Comparison of ENCODE assay signal across 24 mouse cellular contexts in genomic region chr7:134150305-134150704, GRCm38 (mm10).
DNase-seq lines count a peak whose midpoint lies in the region; ATAC-seq and TF ChIP-seq lines count a peak whose summit lies in the region.
"Had no signal": no experiment of that assay in that cellular context is flagged by ENCODE, and none has a peak within 500 bp of the region (broad histone marks: within the 10 kb centered on the region; RNA-seq: fewer than 3 reads in every experiment).

No protein-coding gene starts in this region.

- H3K36me3 ChIP-seq in kidney, postnatal 0 days (ENCODE audit: insufficient read depth, low read length), result no peaks in the 10 kb centered on the region
- no peaks in the 10 kb centered on the region for H3K36me3 ChIP-seq in kidney, embryonic 15.5 days
- H3K36me3 ChIP-seq in stomach, embryonic 16.5 days (ENCODE audit: control insufficient read depth, insufficient read depth, low read length), result no peaks in the 10 kb centered on the region
- no peaks in the 10 kb centered on the region for H3K36me3 ChIP-seq in stomach, postnatal 0 days (ENCODE audit: control insufficient read depth, insufficient read depth, low read length)
- H3K36me3 ChIP-seq: forebrain, embryonic 15.5 days; heart, embryonic 15.5 days; hindbrain, embryonic 12.5 days; intestine, embryonic 15.5 days; liver, embryonic 13.5 days had no signal

- peak; percentile 47 to 51 for DNase-seq in cerebellum, postnatal 10 days
- DNase-seq in cerebellum, adult 11 months, result no peak
- DNase-seq in heart, adult 11 months, result peak; percentile 86
- no peak for DNase-seq in heart, postnatal 14 days
- DNase-seq in kidney, postnatal 0 days (ENCODE audit: low spot score), result peak; percentile 70
- DNase-seq in stomach, postnatal 0 days (ENCODE audit: low spot score), result no peak
- DNase-seq: adrenal gland, adult 2 months; adrenal gland, postnatal 36 days; cerebellum, adult 9-10 months; gastrocnemius, postnatal 10 days; liver, embryonic 13.5 days; lung, adult 18-20 months; lung, postnatal 14 days; midbrain, embryonic 14.5 days had no signal

- H3K4me1 ChIP-seq in kidney, postnatal 0 days (replicated peaks; ENCODE audit: insufficient read depth, low read length), result no peaks in the 10 kb centered on the region
- H3K4me1 ChIP-seq in kidney, embryonic 15.5 days, result no peaks in the 10 kb centered on the region
- H3K4me1 ChIP-seq in stomach, embryonic 16.5 days (ENCODE audit: control insufficient read depth, insufficient read depth, low read length), result no peaks in the 10 kb centered on the region
- no peaks in the 10 kb centered on the region for H3K4me1 ChIP-seq in stomach, postnatal 0 days (replicated peaks; ENCODE audit: control insufficient read depth, insufficient read depth)
- H3K4me1 ChIP-seq: forebrain, embryonic 15.5 days; hindbrain, embryonic 12.5 days; intestine, embryonic 15.5 days; liver, embryonic 13.5 days had no signal

- no peak overlapping the region for H3K4me3 ChIP-seq in kidney, postnatal 0 days (replicated peaks; ENCODE audit: low read depth, low read length)
- H3K4me3 ChIP-seq in kidney, embryonic 15.5 days (replicated peaks), result no peak overlapping the region
- no peak overlapping the region for H3K4me3 ChIP-seq in stomach, embryonic 16.5 days (replicated peaks; ENCODE audit: low read length)
- H3K4me3 ChIP-seq in stomach, postnatal 0 days (ENCODE audit: low read depth, low read length), result no peak overlapping the region
- H3K4me3 ChIP-seq: forebrain, embryonic 15.5 days; heart, embryonic 15.5 days; hindbrain, embryonic 12.5 days; intestine, embryonic 15.5 days; left cerebral cortex, adult 2 months; liver, embryonic 13.5 days had no signal

- H3K27ac ChIP-seq in kidney, postnatal 0 days, result no peak overlapping the region
- H3K27ac ChIP-seq in kidney, embryonic 15.5 days, result no peak overlapping the region
- no peak overlapping the region for H3K27ac ChIP-seq in stomach, embryonic 16.5 days (ENCODE audit: low read length)
- no peak overlapping the region for H3K27ac ChIP-seq in stomach, postnatal 0 days (replicated peaks)
- H3K27ac ChIP-seq: forebrain, embryonic 15.5 days; heart, embryonic 15.5 days; hindbrain, embryonic 12.5 days; hindbrain, postnatal 0 days; intestine, embryonic 15.5 days; left cerebral cortex, adult 2 months; liver, embryonic 13.5 days had no signal

- intact Hi-C loops in heart, postnatal 14 days (cut with DNase I), result no loop called here

- no peak for TF ChIP-seq EP300 in stomach, postnatal 0 days (optimal IDR thresholded peaks at IDR 0.05)

- no peak overlapping the region for H3K4me2 ChIP-seq in kidney, postnatal 0 days (ENCODE audit: low read length)
- no peak overlapping the region for H3K4me2 ChIP-seq in kidney, embryonic 15.5 days
- no peak overlapping the region for H3K4me2 ChIP-seq in stomach, embryonic 16.5 days (ENCODE audit: low read depth, low read length)
- H3K4me2 ChIP-seq in stomach, postnatal 0 days (replicated peaks; ENCODE audit: low read depth), result no peak overlapping the region
- H3K4me2 ChIP-seq: forebrain, embryonic 15.5 days; heart, embryonic 15.5 days; hindbrain, embryonic 12.5 days; intestine, embryonic 15.5 days; liver, embryonic 13.5 days had no signal

- no peak overlapping the region for H3K9ac ChIP-seq in kidney, postnatal 0 days (ENCODE audit: low read depth, low read length)
- H3K9ac ChIP-seq in kidney, embryonic 15.5 days, result no peak overlapping the region
- no peak overlapping the region for H3K9ac ChIP-seq in stomach, embryonic 16.5 days (ENCODE audit: low read length)
- H3K9ac ChIP-seq in stomach, postnatal 0 days (ENCODE audit: low read length), result no peak overlapping the region
- H3K9ac ChIP-seq: forebrain, embryonic 15.5 days; heart, embryonic 15.5 days; hindbrain, embryonic 12.5 days; intestine, embryonic 15.5 days; liver, embryonic 13.5 days had no signal

- no peaks in the 10 kb centered on the region for H3K9me3 ChIP-seq in kidney, postnatal 0 days (replicated peaks; ENCODE audit: low read length)
- H3K9me3 ChIP-seq in kidney, embryonic 15.5 days (replicated peaks), result no peaks in the 10 kb centered on the region
- H3K9me3 ChIP-seq in stomach, embryonic 16.5 days (replicated peaks; ENCODE audit: control insufficient read depth, low read length), result no peaks in the 10 kb centered on the region
- H3K9me3 ChIP-seq in stomach, postnatal 0 days (ENCODE audit: control insufficient read depth, low read length), result no peaks in the 10 kb centered on the region
- H3K9me3 ChIP-seq: forebrain, embryonic 15.5 days; heart, embryonic 15.5 days; hindbrain, embryonic 12.5 days; intestine, embryonic 15.5 days; liver, embryonic 13.5 days had no signal

- WGBS in kidney, postnatal 0 days, result 73% methylated on average over 8 of the region's 8 CpGs
- 67% methylated on average over 8 of the region's 8 CpGs for WGBS in kidney, embryonic 15.5 days
- 62% methylated on average over 8 of the region's 8 CpGs for WGBS in stomach, embryonic 16.5 days
- 67% methylated on average over 8 of the region's 8 CpGs for WGBS in stomach, postnatal 0 days

- no peaks in the 10 kb centered on the region for H3K27me3 ChIP-seq in kidney, postnatal 0 days (ENCODE audit: insufficient read depth, low read length)
- H3K27me3 ChIP-seq in kidney, embryonic 15.5 days, result no peaks in the 10 kb centered on the region
- H3K27me3 ChIP-seq in stomach, embryonic 16.5 days (ENCODE audit: control insufficient read depth, insufficient read depth, low read length), result no peaks in the 10 kb centered on the region
- no peaks in the 10 kb centered on the region for H3K27me3 ChIP-seq in stomach, postnatal 0 days (ENCODE audit: control insufficient read depth, insufficient read depth, low read length)
- H3K27me3 ChIP-seq: CH12.LX; forebrain, embryonic 15.5 days; heart, embryonic 15.5 days; hindbrain, embryonic 12.5 days; intestine, embryonic 15.5 days; liver, embryonic 13.5 days had no signal

- no peak for TF ChIP-seq CTCF in kidney, postnatal 0 days (IDR thresholded peaks at IDR 0.05; ENCODE audit: low read depth)
- no peak for TF ChIP-seq CTCF in stomach, postnatal 0 days (IDR thresholded peaks at IDR 0.05; ENCODE audit: low read depth)

- no peak for ATAC-seq in kidney, postnatal 0 days (replicated peaks; ENCODE audit: low FRiP score, low read depth)
- ATAC-seq in kidney, embryonic 15.5 days (replicated peaks; ENCODE audit: low FRiP score), result no peak
- peak; percentile 53; the same call in 1 of the 2 replicates for ATAC-seq in stomach, embryonic 16.5 days (ENCODE audit: insufficient read depth, low FRiP score)
- ATAC-seq in stomach, postnatal 0 days (ENCODE audit: low FRiP score, low TSS enrichment), result no peak
- ATAC-seq: activated CD4-positive, CD25-positive, alpha-beta regulatory T cell, adult 4 months; forebrain, embryonic 15.5 days; hindbrain, postnatal 0 days; intestine, embryonic 15.5 days had no signal

Comparison
In these comparisons a context has a peak if more than half of its experiments do, and no peak if none do; other contexts are left out.
1. DNase-seq: peak in cerebellum, postnatal 10 days (2 of 2), heart, adult 11 months (single experiment) and kidney, postnatal 0 days (single experiment); none in cerebellum, adult 11 months (single experiment), heart, postnatal 14 days (0 of 2) and stomach, postnatal 0 days (single experiment).